Mouse (Mus musculus) megakaryocyte, embryonic 14.5 days (primary cell): ENCODE data around the gene Ppm1a. TPM values are rescaled to one million over a fixed set of nuclear protein-coding genes. Genes with fewer than 3 reads are reported as not detected.

ENCODE experiments used
- H3K27me3 ChIP-seq: replicated peaks from 2 replicates; pipeline ENCODE3; 2012; ENCODE audit warnings: inconsistent platforms
- H3K36me3 ChIP-seq: replicated peaks from 2 replicates; pipeline ENCODE3; 2012; ENCODE audit warnings: low read length, inconsistent platforms, mixed read lengths
- H3K4me1 ChIP-seq: 2 replicates; pipeline ENCODE4 v1.6.1; 2012; ENCODE audit warnings: inconsistent platforms
- H3K4me3 ChIP-seq: replicated peaks from 2 replicates; pipeline ENCODE3; 2012; ENCODE audit warnings: moderate library complexity, mild to moderate bottlenecking, inconsistent platforms
- H3K9me3 ChIP-seq: 2 replicates; pipeline ENCODE4 v1.6.1; 2012; ENCODE audit warnings: inconsistent platforms
- FLI1 ChIP-seq: IDR thresholded peaks from 2 replicates; pipeline ENCODE4 v1.6.1; 2012; ENCODE audit warnings: low read length, inconsistent platforms, mixed read lengths
- GATA1 ChIP-seq: IDR thresholded peaks from 3 replicates; pipeline ENCODE4 v1.6.1; 2012; ENCODE audit warnings: mixed read lengths, low read length, inconsistent platforms, borderline replicate concordance
- polyA plus RNA-seq: library from polyadenylated mRNA; stranded (reverse); fragments of >175 nt; gene quantifications from 2 replicates; pipeline ENCODE4 v1.2.3, GENCODE M21; 2012; ENCODE audit warnings: low replicate concordance; ENCODE audit not compliant: insufficient read depth

Ppm1a gene
- polyA plus RNA-seq, 1 experiment = 15.3 TPM

DNA sequence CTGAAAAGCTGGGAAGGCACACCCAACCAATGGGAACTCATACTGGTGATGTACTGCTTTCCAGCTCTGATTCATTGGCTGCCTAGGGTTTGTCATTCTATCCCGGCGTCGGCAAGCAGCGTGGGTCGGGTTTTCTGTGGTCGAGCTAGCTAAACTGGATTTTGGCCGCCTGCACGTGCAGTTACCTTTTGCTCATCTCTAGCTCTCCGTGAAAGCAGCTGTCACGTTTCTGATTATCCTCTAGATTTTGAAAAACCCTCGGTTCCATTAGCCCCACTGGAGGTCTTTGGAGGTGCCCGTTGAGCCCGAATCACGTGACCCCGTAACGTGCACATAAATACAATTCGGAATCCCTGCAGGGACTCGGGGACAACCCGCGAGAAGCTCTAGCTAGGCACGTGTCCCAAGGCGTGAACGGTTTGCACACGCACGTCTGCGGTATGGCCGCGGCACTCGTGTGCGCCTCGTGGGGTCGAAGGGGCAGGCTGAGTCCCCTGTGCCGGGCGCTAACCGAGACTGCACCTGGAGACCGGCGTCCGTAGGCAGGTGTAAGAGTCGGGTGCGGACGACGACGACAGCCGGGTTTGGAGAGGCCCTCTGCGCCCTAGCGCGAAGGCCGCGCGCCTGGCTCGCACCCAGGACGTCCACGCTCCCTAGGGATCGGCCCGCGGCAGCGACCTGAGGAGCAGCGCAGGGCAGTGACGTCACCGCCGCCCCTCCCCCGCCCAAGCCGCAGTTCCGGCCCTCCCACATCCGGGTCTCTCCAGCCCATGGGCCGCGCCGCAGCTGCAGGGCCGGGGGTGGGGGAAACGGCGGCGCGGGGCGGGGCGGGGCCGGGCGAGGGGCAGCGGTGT, 3.3 kb downstream of the Ppm1a start:
- Histone ChIP-seq H3K4me3 (peak overlapping the region; percentile 99), H3K36me3 (no peaks in the 10 kb centered on the region), H3K27me3 (no peaks in the 10 kb centered on the region), H3K4me1 (peaks cover 61% of the 10 kb centered on the region), H3K9me3 (no peaks in the 10 kb centered on the region)
- TF ChIP-seq GATA1 (no peak), FLI1 (no peak)

DNA sequence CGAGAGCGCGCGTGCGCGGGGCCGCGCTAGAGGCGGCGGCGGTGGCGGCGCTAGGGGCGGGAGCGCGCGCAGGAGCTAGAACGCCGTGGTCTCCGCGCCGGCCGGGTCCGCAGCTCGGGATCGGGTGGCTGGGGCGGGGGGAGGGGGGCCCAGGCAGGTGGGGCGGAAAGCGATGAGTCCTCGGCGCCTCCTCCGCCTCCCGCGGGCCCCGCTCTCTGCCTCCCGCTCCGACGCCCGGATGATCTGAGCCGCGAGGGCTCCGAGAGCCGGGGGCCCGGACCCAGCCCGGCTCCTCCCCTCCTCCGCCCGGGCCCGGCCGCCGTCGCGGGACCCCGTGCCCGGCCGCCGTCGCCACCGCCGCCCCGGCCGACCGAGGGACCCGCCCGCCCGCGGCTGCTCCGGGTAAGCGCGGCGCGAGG, 4.0 kb downstream of the Ppm1a start:
- TF ChIP-seq GATA1 (no peak), FLI1 (no peak)
- Histone ChIP-seq H3K4me1 (peaks cover 58% of the 10 kb centered on the region), H3K4me3 (peak overlapping the region; percentile 99), H3K36me3 (no peaks in the 10 kb centered on the region), H3K9me3 (no peaks in the 10 kb centered on the region), H3K27me3 (no peaks in the 10 kb centered on the region)

DNA sequence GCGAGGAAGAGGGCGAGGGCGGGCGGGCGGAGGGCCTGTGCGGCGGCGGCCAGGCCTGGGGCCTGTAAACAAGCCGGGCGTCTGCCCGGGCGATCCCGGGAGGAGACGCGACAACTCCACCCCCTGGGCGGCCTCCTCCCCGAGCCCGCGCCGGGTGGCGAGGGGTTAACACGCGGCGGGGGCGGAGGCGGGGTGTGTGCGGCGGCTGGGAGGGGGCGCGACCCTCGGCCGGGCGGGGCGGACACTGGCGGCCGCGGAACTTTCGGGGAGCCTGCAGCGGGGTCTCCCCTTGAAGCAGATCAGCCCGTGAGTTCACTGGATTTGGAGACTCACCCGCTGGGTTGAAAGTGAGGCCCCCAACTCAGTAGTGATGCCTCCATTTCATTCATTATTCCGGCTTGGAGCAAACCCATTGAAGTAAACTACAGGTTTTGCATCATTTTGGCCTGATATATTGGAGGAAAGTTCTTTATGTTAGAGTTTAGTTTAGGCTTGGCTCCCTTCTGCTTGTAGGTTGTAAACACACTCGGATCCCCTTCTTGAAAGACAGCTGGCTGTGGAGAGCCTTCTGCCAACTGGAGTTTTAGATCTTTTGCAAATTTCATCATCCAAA, 4.5 kb downstream of the Ppm1a start:
- H3K27me3 ChIP-seq = no peaks in the 10 kb centered on the region
- H3K4me3 ChIP-seq = peak overlapping the region; percentile 99
- H3K4me1 ChIP-seq = peaks cover 55% of the 10 kb centered on the region
- H3K36me3 ChIP-seq = peaks cover under 1% of the 10 kb centered on the region
- TF ChIP-seq FLI1 (no peak), GATA1 (no peak)
- no peaks in the 10 kb centered on the region for H3K9me3 ChIP-seq

DNA sequence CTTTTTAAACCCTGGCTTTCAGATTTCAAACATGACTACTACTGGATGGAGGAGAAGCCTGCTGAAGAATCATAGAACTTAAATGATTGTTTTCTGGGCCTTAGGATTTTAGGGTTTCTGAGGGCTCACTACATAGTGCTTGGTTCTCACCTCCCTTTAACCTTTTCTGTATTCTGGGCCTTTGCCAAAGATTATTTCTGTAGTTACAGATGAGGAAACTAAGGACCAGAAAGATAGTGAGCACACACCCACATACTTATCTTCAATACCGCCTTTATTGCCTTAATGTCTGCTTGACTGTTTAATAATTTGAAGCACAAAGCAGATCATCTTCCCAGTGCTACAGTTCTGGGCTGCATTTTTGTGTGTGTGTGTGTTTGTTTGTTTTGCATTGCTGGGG, 5.2 kb downstream of the Ppm1a start:
- peaks cover 55% of the 10 kb centered on the region for H3K4me1 ChIP-seq
- H3K27me3 ChIP-seq = no peaks in the 10 kb centered on the region
- peaks cover 3% of the 10 kb centered on the region for H3K36me3 ChIP-seq
- H3K9me3 ChIP-seq = no peaks in the 10 kb centered on the region
- TF ChIP-seq FLI1 (no peak), GATA1 (no peak)
- peak overlapping the region; percentile 99 for H3K4me3 ChIP-seq

DNA sequence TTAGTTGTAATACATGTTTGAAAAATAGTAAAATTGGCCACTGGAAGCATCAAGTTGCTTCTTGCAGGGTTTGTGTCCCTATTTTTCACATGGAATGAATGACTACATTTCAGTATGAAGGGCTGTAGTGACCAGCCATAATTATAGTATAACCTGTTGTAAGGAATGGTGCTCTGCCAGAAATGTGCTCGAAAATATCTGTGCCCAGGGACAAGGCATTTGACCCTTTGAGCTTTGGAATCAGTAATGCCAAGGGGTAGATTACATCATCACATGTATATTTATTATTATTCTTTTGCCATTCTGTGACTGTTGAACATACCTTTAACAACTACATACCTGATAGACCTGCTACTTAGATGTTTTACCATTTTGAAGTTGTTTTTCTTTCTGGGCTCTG, 5.9 kb downstream of the Ppm1a start:
- TF ChIP-seq GATA1 (no peak), FLI1 (no peak)
- Histone ChIP-seq H3K4me1 (peaks cover 59% of the 10 kb centered on the region), H3K27me3 (no peaks in the 10 kb centered on the region), H3K36me3 (peaks cover 3% of the 10 kb centered on the region), H3K9me3 (no peaks in the 10 kb centered on the region), H3K4me3 (peak overlapping the region; percentile 67)

DNA sequence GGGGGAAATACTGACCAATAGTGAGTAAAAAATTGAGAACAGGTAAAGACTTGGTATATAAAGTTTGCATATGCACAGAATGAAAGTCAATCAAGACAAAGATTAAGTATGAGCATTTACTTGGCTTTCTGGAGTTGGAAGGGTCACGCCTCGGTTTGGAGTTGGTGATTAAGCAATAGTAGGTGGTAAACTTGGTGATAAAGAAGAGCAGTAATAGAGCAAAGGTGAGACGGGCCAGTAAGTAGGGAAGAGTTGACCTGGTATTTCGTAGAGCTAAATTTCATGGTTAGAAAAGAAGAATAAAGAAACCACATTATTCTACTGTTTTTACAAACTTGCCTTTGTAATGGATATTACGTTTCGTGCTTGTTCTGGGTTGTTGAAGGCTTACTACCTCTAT, 10.6 kb downstream of the Ppm1a start:
- H3K9me3 ChIP-seq = peaks cover 3% of the 10 kb centered on the region; the same call in 1 of the 2 replicates
- TF ChIP-seq GATA1 (no peak), FLI1 (no peak)
- peaks cover 52% of the 10 kb centered on the region for H3K4me1 ChIP-seq
- peaks cover 27% of the 10 kb centered on the region for H3K36me3 ChIP-seq
- H3K4me3 ChIP-seq = no peak overlapping the region
- no peaks in the 10 kb centered on the region for H3K27me3 ChIP-seq

DNA sequence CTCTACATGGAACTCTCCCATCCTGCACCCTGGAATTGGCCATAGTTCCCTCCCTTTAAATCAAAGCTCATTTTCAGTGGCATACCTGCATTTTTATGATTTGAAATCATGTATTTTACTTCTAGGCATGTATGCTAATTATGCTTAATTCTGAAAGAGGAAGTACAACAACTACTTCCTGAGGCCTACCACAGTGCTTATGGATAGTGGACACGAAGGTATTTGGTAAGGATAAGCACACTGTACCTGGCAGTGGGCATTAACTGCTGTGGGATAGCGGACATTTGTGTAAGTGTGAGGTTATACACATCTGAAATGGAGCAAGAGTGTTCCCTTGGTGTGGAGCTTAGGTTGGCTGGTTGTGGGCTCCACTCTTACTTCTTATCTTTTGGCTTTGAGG, 11.0 kb downstream of the Ppm1a start:
- peaks cover 48% of the 10 kb centered on the region for H3K4me1 ChIP-seq
- H3K9me3 ChIP-seq = peaks cover 3% of the 10 kb centered on the region; the same call in 1 of the 2 replicates
- H3K36me3 ChIP-seq = peaks cover 27% of the 10 kb centered on the region
- H3K4me3 ChIP-seq = peak overlapping the region; percentile 44
- no peaks in the 10 kb centered on the region for H3K27me3 ChIP-seq
- TF ChIP-seq FLI1 (no peak), GATA1 (no peak)

DNA sequence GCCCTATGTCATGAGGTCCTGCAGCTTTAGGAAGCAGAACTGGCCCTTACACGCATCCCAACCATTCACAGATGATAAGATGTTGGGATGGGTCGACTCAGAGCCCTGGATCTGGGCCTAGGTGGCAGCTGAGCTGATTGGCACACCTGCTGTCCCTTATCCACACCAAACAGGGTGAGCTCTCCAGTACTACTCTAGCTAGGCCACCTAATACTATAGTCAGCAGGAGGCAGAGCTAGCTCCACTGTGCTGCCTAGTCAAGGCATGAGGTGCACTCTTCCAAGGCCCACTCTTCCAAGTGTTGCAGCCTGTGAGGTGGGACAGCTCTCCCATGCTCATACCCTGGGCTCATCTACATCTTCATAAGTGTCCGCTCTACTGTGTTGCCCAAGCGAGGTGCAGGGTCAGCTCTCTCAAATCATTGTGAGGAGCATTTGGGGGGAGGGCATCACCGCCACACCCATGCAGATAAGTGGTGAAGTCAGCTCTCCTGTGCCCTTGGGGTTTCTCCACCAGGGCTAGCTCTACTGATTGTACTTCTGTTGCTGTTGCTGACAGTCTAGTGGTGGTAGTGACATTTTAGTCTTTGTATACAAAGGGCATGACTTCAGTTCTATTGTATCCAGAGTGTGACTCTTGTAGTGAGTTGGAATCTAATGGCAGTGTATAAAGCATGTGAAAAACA, 12.4 kb downstream of the Ppm1a start:
- Histone ChIP-seq H3K36me3 (peaks cover 32% of the 10 kb centered on the region), H3K4me1 (peaks cover 41% of the 10 kb centered on the region), H3K4me3 (peak overlapping the region; percentile 57), H3K27me3 (no peaks in the 10 kb centered on the region), H3K9me3 (peaks cover 3% of the 10 kb centered on the region; the same call in 1 of the 2 replicates)
- TF ChIP-seq FLI1 (no peak), GATA1 (no peak)

DNA sequence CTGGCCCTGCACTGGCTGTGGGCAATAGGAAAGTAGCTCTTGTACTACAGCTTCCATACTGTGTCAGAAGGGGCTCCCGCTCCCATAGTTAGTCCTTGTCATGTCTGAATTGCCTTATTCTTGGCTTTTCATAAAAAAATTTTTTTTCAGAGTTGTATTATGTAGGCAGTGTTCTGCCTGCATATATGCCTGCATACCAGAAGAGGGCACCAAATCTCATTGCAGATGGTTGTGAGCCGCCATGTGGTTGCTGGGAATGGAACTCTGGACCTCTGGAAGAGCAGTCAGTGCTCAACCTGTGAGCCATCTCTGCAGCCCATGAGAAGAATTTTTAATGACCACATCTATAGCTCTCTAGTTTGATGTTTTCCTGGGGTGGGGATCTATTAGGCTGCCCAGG, 13.9 kb downstream of the Ppm1a start:
- TF ChIP-seq FLI1 = no peak
- no peak for TF ChIP-seq GATA1
- Histone ChIP-seq H3K36me3 (peaks cover 39% of the 10 kb centered on the region), H3K27me3 (no peaks in the 10 kb centered on the region), H3K9me3 (peaks cover 3% of the 10 kb centered on the region; the same call in 1 of the 2 replicates), H3K4me3 (peak overlapping the region; percentile 33), H3K4me1 (peaks cover 40% of the 10 kb centered on the region)
